Mouse (Mus musculus) thymus, postnatal 36 days (tissue): ENCODE data around the gene Ncf2.

Experiments
- DNase-seq, 2 experiments: peaks; one replicate each; pipeline ENCODE4 v3.0.0; 2022; ENCODE audit warnings: mixed read lengths in 2 of 2

Ncf2 gene

GRCm38 (mm10) chr1:152835061-152835460 is 35.1 kb downstream of the Ncf2 start:
- DNase-seq: no peak

- no peak for DNase-seq
Observed at GRCm38 (mm10) chr1:152838026-152838702, 38.2 kb downstream of the Ncf2 start.

GRCm38 (mm10) chr1:152838841-152839240 is 38.8 kb downstream of the Ncf2 start:
- no peak for DNase-seq

- DNase-seq: no peak
Observed at GRCm38 (mm10) chr1:152840343-152840742, 40.3 kb downstream of the Ncf2 start.

GRCm38 (mm10) chr1:152841057-152841456 is 41.1 kb downstream of the Ncf2 start:
- DNase-seq: no peak

GRCm38 (mm10) chr1:152844634-152845033 is 44.6 kb downstream of the Ncf2 start:
- no peak for DNase-seq

GRCm38 (mm10) chr1:152845211-152845730 is 45.3 kb downstream of the Ncf2 start:
- no peak for DNase-seq

- DNase-seq: no peak
Observed at GRCm38 (mm10) chr1:152846856-152847255, 46.9 kb downstream of the Ncf2 start.

GRCm38 (mm10) chr1:152869901-152870300 is 69.9 kb downstream of the Ncf2 start:
- DNase-seq: no peak

GRCm38 (mm10) chr1:152871031-152871430 is 71.0 kb downstream of the Ncf2 start:
- no peak for DNase-seq
